Mouse (Mus musculus): ENCODE data around the gene Homer2. TPM values are rescaled to one million over a fixed set of nuclear protein-coding genes. Genes with fewer than 3 reads are reported as not detected.

Gene Homer2
- polyA plus RNA-seq, 1 experiment, result 0.05 TPM

DNA sequence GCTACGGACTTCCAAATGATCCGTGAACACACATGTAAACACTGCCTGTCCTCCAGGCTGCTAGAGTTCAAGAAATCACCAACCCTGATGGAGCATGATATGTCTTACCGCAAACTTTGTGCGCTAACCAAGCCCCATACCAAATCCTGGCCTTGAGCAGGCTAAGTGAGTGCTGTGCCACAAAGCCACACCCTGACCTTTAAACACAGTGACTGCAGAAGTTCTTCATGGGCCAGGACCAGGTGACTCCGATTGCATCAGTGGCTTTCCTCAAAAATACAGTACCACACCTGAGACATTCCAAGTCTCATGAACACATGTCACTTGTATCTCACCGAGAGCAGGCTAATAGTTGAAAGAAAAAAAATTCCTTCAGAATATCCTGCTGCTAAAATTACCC lies 83.6 kb downstream of the Homer2 start:
- no peak for TF ChIP-seq MYOG (IDR thresholded peaks at IDR 0.05; ENCODE audit: control insufficient read depth, extremely low read depth, insufficient read length)
- TF ChIP-seq CTCF (IDR thresholded peaks at IDR 0.05; ENCODE audit: control insufficient read depth, insufficient read depth, insufficient read length), result no peak
- no peak for TF ChIP-seq MYOD1 (IDR thresholded peaks at IDR 0.05; ENCODE audit: control insufficient read depth, insufficient read length, low read depth)
- no peak for TF ChIP-seq USF1 (IDR thresholded peaks at IDR 0.05; ENCODE audit: low read depth)
- TF ChIP-seq FOSL1 (IDR thresholded peaks at IDR 0.05; ENCODE audit: insufficient read depth, low read length, poor library complexity, severe bottlenecking), result no peak
- TF ChIP-seq MAX (IDR thresholded peaks at IDR 0.05), result no peak
- TF ChIP-seq CEBPB (IDR thresholded peaks at IDR 0.05; ENCODE audit: low read depth), result no peak
- Histone ChIP-seq H3K79me2 (ENCODE audit: control insufficient read depth, insufficient read depth) (no peaks in the 10 kb centered on the region), H3ac (ENCODE audit: control insufficient read depth, insufficient read length, low read depth) (no peak overlapping the region)

GRCm38 (mm10) chr7:81622793-81623192 lies 84.5 kb downstream of the Homer2 start:
- H3K4me3 ChIP-seq (ENCODE audit: insufficient read depth, poor library complexity, severe bottlenecking), result no peak overlapping the region
- no peaks in the 10 kb centered on the region for H3K36me3 ChIP-seq (ENCODE audit: control insufficient read depth, insufficient read depth)
- TF ChIP-seq CTCF (IDR thresholded peaks at IDR 0.05; ENCODE audit: control insufficient read depth, insufficient read depth, insufficient read length), result no peak
- no peak for TF ChIP-seq MYOG (IDR thresholded peaks at IDR 0.05; ENCODE audit: control insufficient read depth, extremely low read depth, insufficient read length)
- TF ChIP-seq USF1 (IDR thresholded peaks at IDR 0.05; ENCODE audit: low read depth), result no peak
- TF ChIP-seq MYOD1 (IDR thresholded peaks at IDR 0.05; ENCODE audit: control insufficient read depth, insufficient read length, low read depth), result no peak
- no peak for TF ChIP-seq CEBPB (IDR thresholded peaks at IDR 0.05; ENCODE audit: low read depth)
- H3K79me3 ChIP-seq (ENCODE audit: low read depth), result no peaks in the 10 kb centered on the region
- no peaks in the 10 kb centered on the region for H3K27me3 ChIP-seq (ENCODE audit: control insufficient read depth, insufficient read depth, insufficient read length)
- no peak overlapping the region for H3ac ChIP-seq (ENCODE audit: control insufficient read depth, insufficient read length, low read depth)
- H3K79me2 ChIP-seq (ENCODE audit: control insufficient read depth, insufficient read depth), result no peaks in the 10 kb centered on the region

More for the DNA sequence above, 83.6 kb downstream of the Homer2 start:
- no peaks in the 10 kb centered on the region for H3K27me3 ChIP-seq (ENCODE audit: control insufficient read depth, insufficient read depth, insufficient read length)
- no peaks in the 10 kb centered on the region for H3K36me3 ChIP-seq (ENCODE audit: control insufficient read depth, insufficient read depth)
- H3K4me3 ChIP-seq (ENCODE audit: insufficient read depth, poor library complexity, severe bottlenecking), result no peak overlapping the region
- H3K79me3 ChIP-seq (ENCODE audit: low read depth), result no peaks in the 10 kb centered on the region

DNA sequence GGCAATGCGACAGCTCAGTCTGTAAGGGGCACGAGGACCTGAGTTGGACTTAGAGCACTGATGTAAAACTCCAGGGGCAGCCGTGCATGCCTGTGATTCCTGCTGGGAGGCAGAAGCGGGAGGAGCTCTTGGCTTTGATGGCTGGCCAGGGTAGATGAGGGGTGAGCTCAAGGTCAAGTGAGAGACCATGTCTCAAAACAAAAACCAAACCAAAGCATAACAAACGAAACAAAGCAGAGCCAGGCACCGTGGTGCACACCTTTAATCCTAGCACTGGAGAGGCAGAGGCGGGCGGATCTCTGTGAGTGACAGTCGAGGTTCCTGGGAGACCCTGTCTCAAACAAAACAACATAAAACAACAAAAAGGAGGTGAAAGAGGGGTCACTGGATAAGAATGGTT lies 92.3 kb downstream of the Homer2 start:
- no peak overlapping the region for H3ac ChIP-seq (ENCODE audit: control insufficient read depth, insufficient read length, low read depth)
- no peak for TF ChIP-seq MYOD1 (IDR thresholded peaks at IDR 0.05; ENCODE audit: control insufficient read depth, insufficient read length, low read depth)
- TF ChIP-seq MAX (IDR thresholded peaks at IDR 0.05), result no peak
- TF ChIP-seq MYOG (IDR thresholded peaks at IDR 0.05; ENCODE audit: control insufficient read depth, extremely low read depth, insufficient read length), result no peak
- TF ChIP-seq USF1 (IDR thresholded peaks at IDR 0.05; ENCODE audit: low read depth), result no peak
- no peaks in the 10 kb centered on the region for H3K79me2 ChIP-seq (ENCODE audit: control insufficient read depth, insufficient read depth)
- H3K4me3 ChIP-seq (ENCODE audit: insufficient read depth, poor library complexity, severe bottlenecking), result no peak overlapping the region
- H3K79me3 ChIP-seq (ENCODE audit: low read depth), result no peaks in the 10 kb centered on the region
- H3K27me3 ChIP-seq (ENCODE audit: control insufficient read depth, insufficient read depth, insufficient read length), result peaks cover 10% of the 10 kb centered on the region
- no peaks in the 10 kb centered on the region for H3K36me3 ChIP-seq (ENCODE audit: control insufficient read depth, insufficient read depth)

GRCm38 (mm10) chr7:81612856-81613635 lies 94.3 kb downstream of the Homer2 start:
- Histone ChIP-seq H3K4me3 (ENCODE audit: insufficient read depth, poor library complexity, severe bottlenecking) (no peak overlapping the region), H3K27me3 (ENCODE audit: control insufficient read depth, insufficient read depth, insufficient read length) (peaks cover 10% of the 10 kb centered on the region), H3K79me2 (ENCODE audit: control insufficient read depth, insufficient read depth) (no peaks in the 10 kb centered on the region), H3ac (ENCODE audit: control insufficient read depth, insufficient read length, low read depth) (no peak overlapping the region), H3K79me3 (ENCODE audit: low read depth) (no peaks in the 10 kb centered on the region), H3K36me3 (ENCODE audit: control insufficient read depth, insufficient read depth) (no peaks in the 10 kb centered on the region)
- TF ChIP-seq MAX (IDR thresholded peaks at IDR 0.05) (no peak), CEBPB (IDR thresholded peaks at IDR 0.05; ENCODE audit: low read depth) (no peak)

- Histone ChIP-seq H3K36me3 (ENCODE audit: control insufficient read depth, insufficient read depth) (no peaks in the 10 kb centered on the region), H3K27me3 (ENCODE audit: control insufficient read depth, insufficient read depth, insufficient read length) (peaks cover 17% of the 10 kb centered on the region), H3K4me3 (ENCODE audit: insufficient read depth, poor library complexity, severe bottlenecking) (no peak overlapping the region), H3ac (ENCODE audit: control insufficient read depth, insufficient read length, low read depth) (no peak overlapping the region), H3K79me2 (ENCODE audit: control insufficient read depth, insufficient read depth) (no peaks in the 10 kb centered on the region), H3K79me3 (ENCODE audit: low read depth) (no peaks in the 10 kb centered on the region)
- no peak for TF ChIP-seq MYOG (IDR thresholded peaks at IDR 0.05; ENCODE audit: control insufficient read depth, extremely low read depth, insufficient read length)
- TF ChIP-seq MAX (IDR thresholded peaks at IDR 0.05), result no peak
- TF ChIP-seq MYOD1 (IDR thresholded peaks at IDR 0.05; ENCODE audit: control insufficient read depth, insufficient read length, low read depth), result no peak
- TF ChIP-seq USF1 (IDR thresholded peaks at IDR 0.05; ENCODE audit: low read depth), result no peak
- no peak for TF ChIP-seq FOSL1 (IDR thresholded peaks at IDR 0.05; ENCODE audit: insufficient read depth, low read length, poor library complexity, severe bottlenecking)
- no peak for TF ChIP-seq CTCF (IDR thresholded peaks at IDR 0.05; ENCODE audit: control insufficient read depth, insufficient read depth, insufficient read length)
- TF ChIP-seq CEBPB (IDR thresholded peaks at IDR 0.05; ENCODE audit: low read depth), result no peak
Observed at GRCm38 (mm10) chr7:81610125-81610524, 97.2 kb downstream of the Homer2 start.

GRCm38 (mm10) chr7:81606452-81606851 lies 100.9 kb downstream of the Homer2 start:
- H3K36me3 ChIP-seq (ENCODE audit: control insufficient read depth, insufficient read depth), result no peaks in the 10 kb centered on the region
- no peak overlapping the region for H3K4me3 ChIP-seq (ENCODE audit: insufficient read depth, poor library complexity, severe bottlenecking)
- H3K79me3 ChIP-seq (ENCODE audit: low read depth), result no peaks in the 10 kb centered on the region
- H3ac ChIP-seq (ENCODE audit: control insufficient read depth, insufficient read length, low read depth), result no peak overlapping the region
- H3K79me2 ChIP-seq (ENCODE audit: control insufficient read depth, insufficient read depth), result no peaks in the 10 kb centered on the region
- TF ChIP-seq MYOG (IDR thresholded peaks at IDR 0.05; ENCODE audit: control insufficient read depth, extremely low read depth, insufficient read length) (no peak), FOSL1 (IDR thresholded peaks at IDR 0.05; ENCODE audit: insufficient read depth, low read length, poor library complexity, severe bottlenecking) (no peak), CTCF (IDR thresholded peaks at IDR 0.05; ENCODE audit: control insufficient read depth, insufficient read depth, insufficient read length) (no peak), MAX (IDR thresholded peaks at IDR 0.05) (no peak)
- peaks cover 12% of the 10 kb centered on the region for H3K27me3 ChIP-seq (ENCODE audit: control insufficient read depth, insufficient read depth, insufficient read length)
